Mouse (Mus musculus) retina, postnatal 7 days (tissue): Measurements from ENCODE around the gene Hoxb8.

Source experiments
- DNase-seq: peaks from one replicate; pipeline ENCODE4 v3.0.0-alpha.2; 2012; ENCODE audit warnings: low read depth, low spot score

The Hoxb8 gene

GRCm38 (mm10) chr11:96313806-96314428, 32.2 kb downstream of the Hoxb8 start:
- DNase-seq, result no peak

GRCm38 (mm10) chr11:96314671-96315343, 33.1 kb downstream of the Hoxb8 start:
- no peak for DNase-seq

- DNase-seq, result no peak
These were observed 33.6 kb downstream of the Hoxb8 start for GRCm38 (mm10) chr11:96315344-96315681.

DNA sequence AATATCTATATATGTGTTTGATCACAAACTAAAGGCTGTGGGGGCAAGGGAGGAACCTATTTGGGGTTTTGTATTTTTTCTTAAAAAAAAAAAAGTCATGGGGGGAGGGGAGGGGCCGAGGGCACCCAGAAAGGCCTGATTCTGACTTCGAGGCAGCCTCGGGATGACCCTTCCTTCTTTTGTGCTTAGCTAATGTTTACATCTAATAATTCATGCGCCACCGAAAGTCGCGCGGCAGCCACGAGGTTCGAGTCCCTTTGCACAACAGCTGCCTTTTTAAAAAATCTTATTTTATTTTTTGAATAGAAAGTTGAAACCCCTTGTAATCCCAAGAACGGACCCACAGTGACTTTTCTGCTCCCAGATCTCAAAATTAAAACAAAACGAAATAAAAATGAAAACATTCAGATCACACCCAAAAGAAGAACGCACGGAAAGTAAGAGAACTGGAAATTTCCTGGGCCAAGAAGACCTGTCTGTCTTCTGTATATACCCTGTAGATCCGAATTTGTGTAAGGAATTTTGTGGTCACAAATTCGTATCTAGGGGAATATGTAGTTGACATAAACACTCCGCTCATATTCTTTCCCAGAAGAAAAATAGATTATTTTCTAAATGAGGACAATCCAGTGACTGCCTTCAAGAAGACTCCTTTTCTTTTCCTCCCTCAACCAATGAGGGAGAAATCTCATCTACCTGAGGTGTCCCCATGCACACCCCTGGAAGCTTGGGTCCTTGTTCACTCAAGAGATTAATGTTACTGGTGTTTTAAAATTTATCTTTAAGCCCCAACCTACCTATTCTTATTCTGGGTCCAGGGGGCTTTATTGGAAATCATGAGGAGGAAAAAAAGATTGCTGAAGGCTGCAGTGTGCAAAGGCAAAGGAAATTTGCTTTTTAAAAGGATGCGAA, 35.2 kb downstream of the Hoxb8 start:
- DNase-seq, result no peak

DNA sequence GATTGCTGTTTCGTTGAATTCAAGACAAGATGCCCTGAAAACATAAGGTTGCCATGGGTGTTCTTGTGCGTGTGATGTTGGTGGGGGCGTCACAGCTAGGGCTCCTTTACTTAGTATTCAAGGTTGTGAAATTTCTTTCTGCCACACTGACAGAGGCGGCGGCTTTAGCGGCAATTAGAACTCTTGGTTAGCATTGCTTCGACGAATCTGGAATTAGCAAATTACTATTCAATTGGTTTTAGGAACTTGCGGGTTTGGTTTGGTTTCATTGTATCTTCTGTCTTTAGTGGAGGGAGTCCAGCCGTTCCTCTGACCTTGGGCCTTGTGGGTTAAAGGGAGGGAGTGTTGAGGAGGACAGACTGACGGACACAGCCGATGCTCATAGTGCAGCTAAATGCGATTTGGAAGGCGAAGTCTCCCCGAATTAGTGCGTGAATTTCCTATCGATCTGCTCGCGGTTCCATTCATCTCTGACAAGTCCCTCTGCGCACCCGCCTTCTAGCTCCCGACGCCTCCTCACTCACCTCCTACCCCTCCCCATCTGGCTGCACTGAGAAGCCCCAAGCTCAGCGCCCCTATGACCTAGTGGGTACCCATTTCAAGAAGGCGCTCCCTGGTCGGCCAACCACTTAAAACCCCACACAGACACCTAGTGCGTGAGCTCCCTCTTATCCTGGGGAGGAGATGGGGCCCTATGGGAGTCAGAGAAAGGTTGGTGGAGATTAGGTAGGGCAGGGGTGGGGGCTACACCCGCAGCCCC, 36.1 kb downstream of the Hoxb8 start, which contains the start of gene Hoxb4:
Gene Hoxb4 (plus strand): TSS at position 660 of the 760 bp plus-strand sequence.
- DNase-seq, result no peak

DNA sequence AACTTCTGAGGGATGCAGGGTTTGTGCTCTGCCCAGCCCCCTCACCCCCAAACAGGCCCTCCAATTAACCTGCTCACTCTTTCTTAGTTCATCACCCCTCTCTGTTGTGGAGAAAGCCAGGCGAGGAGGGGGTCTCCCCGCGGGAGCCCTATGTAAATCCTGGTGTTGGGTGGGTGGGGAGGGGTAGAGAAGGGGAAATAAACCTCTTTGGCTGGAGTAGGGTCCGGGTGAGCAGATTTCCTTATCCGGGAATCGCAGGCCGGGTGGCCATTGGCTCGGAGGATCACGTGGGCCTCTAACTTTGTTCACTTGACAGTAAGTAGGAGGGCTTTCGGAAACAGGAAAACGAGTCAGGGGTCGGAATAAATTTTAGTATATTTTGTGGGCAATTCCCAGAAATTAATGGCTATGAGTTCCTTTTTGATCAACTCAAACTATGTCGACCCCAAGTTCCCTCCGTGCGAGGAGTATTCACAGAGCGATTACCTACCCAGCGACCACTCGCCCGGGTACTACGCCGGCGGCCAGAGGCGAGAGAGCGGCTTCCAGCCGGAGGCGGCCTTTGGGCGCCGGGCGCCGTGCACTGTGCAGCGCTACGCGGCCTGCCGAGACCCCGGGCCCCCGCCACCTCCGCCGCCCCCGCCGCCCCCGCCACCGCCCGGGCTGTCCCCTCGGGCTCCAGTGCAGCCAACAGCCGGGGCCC, 36.8 kb downstream of the Hoxb8 start:
- no peak for DNase-seq

- DNase-seq, result no peak
These were observed 37.6 kb downstream of the Hoxb8 start for GRCm38 (mm10) chr11:96319071-96319902.

GRCm38 (mm10) chr11:96319910-96320309, 38.2 kb downstream of the Hoxb8 start:
- no peak for DNase-seq

DNA sequence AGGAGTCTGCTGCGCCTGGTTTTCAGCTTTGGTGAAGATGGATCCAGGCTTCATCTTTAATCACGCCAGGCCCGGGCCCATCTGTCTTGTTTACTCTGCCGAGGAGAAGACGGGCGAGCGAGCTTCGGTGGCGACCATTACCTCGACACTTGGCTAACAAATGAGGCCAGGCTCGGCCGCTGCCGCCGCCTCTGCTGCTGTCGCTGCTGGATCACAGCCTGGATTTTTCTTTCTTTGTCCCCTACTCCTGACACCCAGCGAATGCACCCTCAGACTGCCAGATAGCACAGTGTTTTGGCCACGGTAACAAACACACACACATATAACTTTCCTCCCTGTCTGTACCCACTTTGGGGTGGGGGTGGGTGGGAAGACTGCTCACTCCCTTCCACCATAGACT, 39.0 kb downstream of the Hoxb8 start:
- no peak for DNase-seq

GRCm38 (mm10) chr11:96321846-96322245, 40.1 kb downstream of the Hoxb8 start:
- DNase-seq, result no peak

DNA sequence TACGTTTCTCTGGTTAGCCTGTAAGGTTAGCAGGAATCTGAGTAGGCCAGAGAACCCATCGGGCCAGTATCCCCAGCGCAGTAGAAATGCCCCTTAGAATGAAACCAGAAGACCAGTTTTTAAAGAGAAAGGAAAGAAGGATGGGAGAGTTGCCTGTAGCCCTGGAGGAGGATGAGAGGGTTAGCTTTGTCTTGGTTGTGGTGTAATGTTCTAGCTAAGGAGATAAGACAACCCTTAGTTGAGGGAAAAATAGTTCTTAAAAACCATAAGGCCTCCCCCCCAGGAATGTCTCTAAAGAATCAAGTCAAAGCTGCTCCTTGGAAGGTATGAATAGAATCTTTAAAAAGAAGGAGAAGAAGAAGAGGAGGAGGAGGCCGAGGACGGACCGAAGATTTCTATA, 41.0 kb downstream of the Hoxb8 start:
- DNase-seq, result no peak

DNA sequence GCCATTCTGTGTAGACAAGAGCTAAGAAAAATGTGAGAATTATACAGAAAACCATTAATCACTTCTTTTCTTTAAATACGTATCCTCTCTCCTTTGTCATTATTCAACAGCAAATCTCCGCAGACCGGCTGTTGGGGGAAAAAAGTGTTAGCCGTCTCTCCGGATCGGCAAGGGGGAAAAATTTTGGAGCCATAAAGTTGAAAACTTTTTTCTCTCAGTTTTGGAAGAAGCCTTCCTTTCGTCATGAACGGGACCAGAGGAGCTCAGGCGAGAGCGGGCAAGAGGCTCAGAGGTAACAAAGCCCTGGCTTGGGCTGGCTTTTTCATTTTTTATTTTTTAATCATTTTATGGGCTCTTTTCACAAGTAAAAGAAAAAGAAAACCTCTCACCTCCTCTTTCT, 41.4 kb downstream of the Hoxb8 start, which contains the start of gene Hoxb3:
Gene Hoxb3 (plus strand): TSS at position 173 of the 400 bp plus-strand sequence.
- DNase-seq, result no peak

- no peak for DNase-seq
These were observed 42.4 kb downstream of the Hoxb8 start for GRCm38 (mm10) chr11:96324125-96324524.

DNA sequence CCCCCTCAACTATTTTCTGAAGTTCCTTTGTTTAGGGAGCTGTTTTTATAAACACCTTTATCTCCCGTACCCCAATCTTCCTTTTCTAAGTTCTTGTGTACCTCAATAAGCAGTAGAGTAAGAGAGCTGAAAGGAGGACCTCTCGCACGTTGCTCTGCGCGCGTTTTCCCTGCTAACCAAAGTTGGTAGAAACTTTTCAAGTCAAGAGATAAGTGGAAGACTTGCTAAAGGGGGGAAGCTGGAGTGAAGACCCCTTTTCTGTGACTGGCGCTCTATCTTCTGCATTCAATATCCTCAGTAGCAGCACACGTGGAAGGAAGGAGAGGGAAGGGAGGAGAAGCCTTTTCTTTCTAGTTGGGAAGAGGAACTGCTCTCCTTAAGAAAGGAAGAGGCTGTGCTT, 43.3 kb downstream of the Hoxb8 start:
- DNase-seq, result no peak

DNA sequence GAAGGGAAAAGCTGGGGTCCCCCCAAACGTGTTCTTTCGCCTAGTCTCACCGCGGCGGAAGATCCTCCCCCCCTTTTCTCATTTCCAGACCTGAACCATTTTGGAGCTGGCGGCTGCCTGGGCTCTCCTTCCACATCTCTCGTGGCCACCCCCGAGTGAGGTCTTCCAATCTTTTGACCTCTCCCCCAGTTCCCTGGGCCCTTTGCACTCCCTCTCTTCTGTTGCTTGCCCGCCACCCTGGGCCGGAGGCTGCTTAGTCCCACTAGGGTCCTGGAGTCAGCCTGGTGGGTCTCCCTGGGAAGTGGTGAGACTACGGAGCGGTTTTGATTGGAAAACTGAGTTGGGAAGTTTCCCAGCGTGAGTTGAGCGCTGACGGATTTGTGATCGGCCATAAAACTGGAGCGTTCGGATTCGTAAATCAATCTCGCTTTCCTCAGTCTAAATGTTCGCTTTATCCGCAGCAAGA, 44.1 kb downstream of the Hoxb8 start:
- no peak for DNase-seq

DNA sequence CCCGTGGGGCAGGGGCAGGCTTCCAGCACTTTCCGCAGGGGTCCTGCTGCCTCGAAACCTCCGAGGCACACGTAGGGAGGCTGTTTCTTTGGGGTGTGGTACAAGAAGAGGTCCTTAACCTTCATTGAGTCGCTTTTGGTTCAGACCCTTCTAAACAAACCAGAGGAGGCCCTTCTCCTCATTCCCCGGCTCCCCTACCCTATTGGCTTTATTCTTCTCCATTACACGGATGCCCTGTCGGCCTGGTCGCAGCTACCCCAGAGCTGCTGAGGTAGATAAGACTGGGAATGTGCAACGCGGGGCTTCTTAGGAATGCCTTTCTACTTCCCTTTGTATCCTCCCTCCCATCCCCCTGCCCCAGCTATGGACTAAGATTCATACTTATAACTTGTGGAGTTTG, 45.0 kb downstream of the Hoxb8 start:
- DNase-seq, result no peak

- no peak for DNase-seq
These were observed 45.4 kb downstream of the Hoxb8 start for GRCm38 (mm10) chr11:96327122-96327521.

DNA sequence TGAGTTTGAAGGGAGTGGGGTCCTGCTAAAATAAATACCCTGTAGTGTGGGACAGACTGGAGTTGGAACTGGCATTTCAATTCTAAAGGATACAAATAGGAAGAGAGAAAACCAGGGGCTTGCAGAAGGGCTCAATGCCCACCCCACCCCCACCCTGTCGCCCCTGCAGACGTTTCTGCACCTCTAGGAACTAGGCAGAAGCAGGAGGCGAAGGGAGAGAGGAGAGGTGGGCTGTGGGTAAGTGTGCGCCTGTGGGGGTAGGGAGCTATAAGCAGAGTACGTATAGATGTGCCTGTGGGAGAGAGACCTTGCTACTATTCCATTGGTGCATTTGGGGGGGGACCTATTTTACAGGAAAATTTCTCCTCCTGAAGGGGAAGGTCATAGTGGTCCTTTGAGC, 46.0 kb downstream of the Hoxb8 start:
- no peak for DNase-seq

DNA sequence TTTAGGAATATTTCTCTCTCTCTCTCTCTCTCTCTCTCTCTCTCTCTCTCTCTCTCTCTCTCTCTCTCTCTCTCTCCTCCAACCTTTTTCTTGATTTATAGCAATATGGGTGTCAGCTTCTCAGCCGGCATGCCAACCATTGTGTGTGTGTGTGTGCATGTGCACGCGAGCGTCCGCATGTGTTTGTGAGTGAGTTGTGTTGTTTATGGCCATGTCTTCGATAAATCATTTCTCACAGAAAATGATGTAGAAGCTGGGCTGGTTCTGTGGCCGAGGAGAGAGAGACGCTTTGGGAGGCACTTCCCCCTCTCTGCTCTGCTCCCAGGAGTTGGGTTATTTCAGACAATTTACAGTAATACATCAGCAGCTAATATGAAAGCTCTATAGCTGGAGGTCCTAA, 46.9 kb downstream of the Hoxb8 start:
- DNase-seq, result no peak

- no peak for DNase-seq
These were observed 50.4 kb downstream of the Hoxb8 start for GRCm38 (mm10) chr11:96332105-96332504.
